Mouse (Mus musculus) E14TG2a.4 (cell line): ENCODE results near the gene Pxmp2.

ENCODE experiments used
- CTCF ChIP-seq: conservative IDR thresholded peaks from 2 replicates; pipeline ENCODE4 v1.5.1; 2014; ENCODE audit warnings: low read length
- POU5F1 ChIP-seq: IDR thresholded peaks from 2 replicates; pipeline ENCODE4 v1.6.1; 2014; ENCODE audit warnings: low read length, borderline replicate concordance

- no peak for TF ChIP-seq CTCF
- no peak for TF ChIP-seq POU5F1
Observed at GRCm38 (mm10) chr5:110286446-110287083, 579 bp upstream of the Pxmp2 start.
